Mouse (Mus musculus) myocyte (in vitro differentiated cells): ENCODE data around the gene Wdr64. TPM values are rescaled to one million over a fixed set of nuclear protein-coding genes. Genes with fewer than 3 reads are reported as not detected.

Experiments used
- H3K27me3 ChIP-seq: one replicate; pipeline ENCODE4 v1.6.1; 2011; ENCODE audit not compliant: control insufficient read depth, insufficient read depth, insufficient read length
- H3K36me3 ChIP-seq: one replicate; pipeline ENCODE4 v1.6.1; 2011; ENCODE audit not compliant: control insufficient read depth, insufficient read depth
- H3K4me2 ChIP-seq: one replicate; pipeline ENCODE4 v1.6.1; 2011; ENCODE audit warnings: low read depth, control low read depth
- H3K4me3 ChIP-seq: one replicate; pipeline ENCODE4 v1.5.1; 2011; ENCODE audit warnings: mild to moderate bottlenecking, control low read depth, moderate library complexity
- H3K79me2 ChIP-seq: one replicate; pipeline ENCODE4 v1.6.1; 2011; ENCODE audit not compliant: control insufficient read depth, insufficient read depth
- H3ac ChIP-seq: one replicate; pipeline ENCODE4 v1.6.1; 2011; ENCODE audit not compliant: control insufficient read depth, insufficient read length
- CEBPB ChIP-seq: IDR thresholded peaks from 2 replicates; pipeline ENCODE4 v1.6.1; 2011; ENCODE audit warnings: mild to moderate bottlenecking, moderate library complexity; ENCODE audit not compliant: poor library complexity, insufficient read depth, severe bottlenecking
- E2F4 ChIP-seq: IDR thresholded peaks from one replicate; pipeline ENCODE4 v1.6.1; 2011; ENCODE audit warnings: mild to moderate bottlenecking, control low read depth, moderate library complexity; ENCODE audit not compliant: insufficient read depth
- MAX ChIP-seq: IDR thresholded peaks from one replicate; pipeline ENCODE4 v1.6.1; 2011; ENCODE audit warnings: low read depth, mild to moderate bottlenecking, control low read depth
- MYOD1 ChIP-seq, 3 experiments: IDR thresholded peaks; one replicate each; pipeline ENCODE4 v1.6.1; 2011; ENCODE audit warnings: control low read depth in 2 of 3, low read depth in 2 of 3, mild to moderate bottlenecking in 2 of 3, moderate library complexity in 1 of 3; ENCODE audit not compliant: insufficient read length in 2 of 3, control insufficient read depth in 1 of 3
- MYOG ChIP-seq, 3 experiments: IDR thresholded peaks; one replicate each; pipeline ENCODE4 v1.6.1; 2011; ENCODE audit warnings: control low read depth in 2 of 3, low read depth in 2 of 3, mild to moderate bottlenecking in 2 of 3; ENCODE audit not compliant: insufficient read length in 2 of 3, control insufficient read depth in 1 of 3, insufficient read depth in 1 of 3
- POLR2A ChIP-seq: IDR thresholded peaks from one replicate; pipeline ENCODE4 v1.6.1; 2011; ENCODE audit warnings: low read depth, mild to moderate bottlenecking, control low read depth, moderate library complexity; ENCODE audit not compliant: insufficient read length
- POLR2AphosphoS2 ChIP-seq: IDR thresholded peaks from one replicate; pipeline ENCODE4 v1.6.1; 2011; ENCODE audit warnings: low read depth, control low read depth; ENCODE audit not compliant: insufficient read length
- REST ChIP-seq: IDR thresholded peaks from one replicate; pipeline ENCODE4 v1.6.1; 2011; ENCODE audit warnings: mild to moderate bottlenecking, control low read depth, moderate library complexity; ENCODE audit not compliant: insufficient read depth, insufficient read length
- SRF ChIP-seq: IDR thresholded peaks from one replicate; pipeline ENCODE4 v1.6.1; 2011; ENCODE audit warnings: low read depth; ENCODE audit not compliant: control insufficient read depth, insufficient read length
- TCF12 ChIP-seq: IDR thresholded peaks from one replicate; pipeline ENCODE4 v1.6.1; 2011; ENCODE audit warnings: mild to moderate bottlenecking, control low read depth; ENCODE audit not compliant: poor library complexity, insufficient read depth, severe bottlenecking
- TCF3 ChIP-seq: IDR thresholded peaks from one replicate; pipeline ENCODE4 v1.6.1; 2011; ENCODE audit warnings: low read depth, control low read depth; ENCODE audit not compliant: insufficient read length
- USF1 ChIP-seq: IDR thresholded peaks from one replicate; pipeline ENCODE4 v1.6.1; 2011; ENCODE audit warnings: low read depth, mild to moderate bottlenecking, control low read depth, moderate library complexity
- polyA plus RNA-seq: library from polyadenylated mRNA; unstranded; fragments of >200 nt; fragmentation: generic; extraction: Trizol; gene quantifications from one replicate; pipeline ENCODE4 v1.2.1, GENCODE M21; 2012; ENCODE audit warnings: missing spikeins

The Wdr64 gene
- polyA plus RNA-seq: not detected

DNA sequence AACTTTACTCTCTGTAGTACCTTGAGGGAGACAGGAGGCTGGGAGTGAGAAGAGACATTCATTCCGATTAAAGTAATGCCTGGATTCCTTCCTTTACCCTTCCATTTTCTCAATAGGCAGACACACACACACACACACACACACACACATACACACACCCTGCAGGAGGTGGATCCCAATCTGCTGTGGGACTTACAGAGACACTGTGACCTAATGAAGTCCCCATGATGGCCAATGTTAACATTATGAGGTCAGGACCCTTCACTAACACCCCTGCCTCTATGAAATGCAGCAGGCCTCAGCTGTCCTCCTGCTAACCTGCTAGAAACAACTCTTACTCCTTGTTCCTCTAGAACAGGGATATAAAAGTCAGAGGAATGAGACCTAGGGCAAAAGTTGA, at the start of gene Wdr64:
Gene Wdr64, plus strand, starts transcription at position 301 of the 400 bp plus-strand sequence.
- Histone ChIP-seq H3K4me3 (no peak within 1 kb of the TSS), H3K27me3 (no peaks in the 10 kb centered on the region), H3K79me2 (no peaks in the 10 kb centered on the region), H3K4me2 (no peak within 1 kb of the TSS), H3K36me3 (no peaks in the 10 kb centered on the region), H3ac (no peak within 1 kb of the TSS)
- no peak for TF ChIP-seq POLR2A

DNA sequence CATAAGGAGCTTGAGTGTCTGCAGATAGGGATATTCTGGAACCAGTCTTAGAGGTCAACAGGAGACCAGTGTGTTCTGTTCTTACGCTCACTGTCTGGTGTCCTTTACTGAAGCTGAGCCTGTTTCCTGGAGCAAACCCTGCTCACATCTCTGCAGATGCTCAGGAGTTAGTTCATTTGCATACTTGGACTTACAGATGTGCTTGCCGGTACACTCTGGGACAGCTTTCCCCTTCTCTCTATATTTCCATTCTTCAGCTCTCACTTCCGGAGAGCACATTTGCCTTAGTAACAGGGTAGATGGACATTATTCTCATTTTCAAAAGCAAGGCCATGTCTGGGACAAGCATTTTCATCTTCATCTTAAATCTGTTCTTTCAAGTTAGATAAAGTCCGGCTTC, 49.8 kb upstream of the Wdr64 start:
- H3K4me3 ChIP-seq: no peak overlapping the region
- no peak overlapping the region for H3K4me2 ChIP-seq
- TF ChIP-seq E2F4: no peak
- TF ChIP-seq REST: no peak
- no peak for TF ChIP-seq POLR2A
- no peak for TF ChIP-seq SRF
- no peak for TF ChIP-seq USF1
- no peak for TF ChIP-seq TCF3
- TF ChIP-seq CEBPB: no peak
- no peak for TF ChIP-seq MYOD1 (IDR thresholded peaks at IDR 0.05; ENCODE audit: control insufficient read depth in 1 of 3, insufficient read length in 2 of 3, low read depth in 2 of 3)
- no peak for TF ChIP-seq MYOG (IDR thresholded peaks at IDR 0.05; ENCODE audit: control insufficient read depth in 1 of 3, insufficient read depth in 1 of 3, insufficient read length in 2 of 3, low read depth in 2 of 3)
- TF ChIP-seq POLR2AphosphoS2: no peak
- no peak for TF ChIP-seq MAX
- TF ChIP-seq TCF12: no peak
- H3ac ChIP-seq: no peak overlapping the region
- H3K79me2 ChIP-seq: no peaks in the 10 kb centered on the region
- H3K27me3 ChIP-seq: no peaks in the 10 kb centered on the region
- H3K36me3 ChIP-seq: no peaks in the 10 kb centered on the region

DNA sequence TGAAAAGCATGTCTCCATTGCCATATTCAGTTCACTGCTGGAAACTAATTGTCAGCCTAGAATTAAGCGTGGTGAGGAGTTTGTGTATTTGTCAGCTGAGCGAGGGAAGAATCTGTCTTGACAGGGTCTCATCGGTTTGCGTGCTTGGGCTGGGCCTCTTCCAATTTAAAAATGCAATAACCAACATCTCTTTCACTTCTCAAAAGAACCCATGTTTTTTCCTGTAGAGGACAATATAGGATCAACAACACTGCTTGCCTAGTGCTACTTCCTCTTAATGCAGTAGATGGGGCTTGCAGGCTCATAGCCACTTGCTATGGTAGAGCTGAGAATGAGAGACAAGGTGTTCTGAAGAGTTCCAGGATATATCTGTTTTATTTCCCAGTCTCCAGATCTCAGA, 38.5 kb upstream of the Wdr64 start:
- H3K79me2 ChIP-seq: no peaks in the 10 kb centered on the region
- H3ac ChIP-seq: no peak overlapping the region
- H3K27me3 ChIP-seq: no peaks in the 10 kb centered on the region
- no peak overlapping the region for H3K4me3 ChIP-seq
- H3K4me2 ChIP-seq: no peak overlapping the region
- TF ChIP-seq MYOD1 (IDR thresholded peaks at IDR 0.05; ENCODE audit: control insufficient read depth in 1 of 3, insufficient read length in 2 of 3, low read depth in 2 of 3) (no peak), E2F4 (no peak)
- no peaks in the 10 kb centered on the region for H3K36me3 ChIP-seq

DNA sequence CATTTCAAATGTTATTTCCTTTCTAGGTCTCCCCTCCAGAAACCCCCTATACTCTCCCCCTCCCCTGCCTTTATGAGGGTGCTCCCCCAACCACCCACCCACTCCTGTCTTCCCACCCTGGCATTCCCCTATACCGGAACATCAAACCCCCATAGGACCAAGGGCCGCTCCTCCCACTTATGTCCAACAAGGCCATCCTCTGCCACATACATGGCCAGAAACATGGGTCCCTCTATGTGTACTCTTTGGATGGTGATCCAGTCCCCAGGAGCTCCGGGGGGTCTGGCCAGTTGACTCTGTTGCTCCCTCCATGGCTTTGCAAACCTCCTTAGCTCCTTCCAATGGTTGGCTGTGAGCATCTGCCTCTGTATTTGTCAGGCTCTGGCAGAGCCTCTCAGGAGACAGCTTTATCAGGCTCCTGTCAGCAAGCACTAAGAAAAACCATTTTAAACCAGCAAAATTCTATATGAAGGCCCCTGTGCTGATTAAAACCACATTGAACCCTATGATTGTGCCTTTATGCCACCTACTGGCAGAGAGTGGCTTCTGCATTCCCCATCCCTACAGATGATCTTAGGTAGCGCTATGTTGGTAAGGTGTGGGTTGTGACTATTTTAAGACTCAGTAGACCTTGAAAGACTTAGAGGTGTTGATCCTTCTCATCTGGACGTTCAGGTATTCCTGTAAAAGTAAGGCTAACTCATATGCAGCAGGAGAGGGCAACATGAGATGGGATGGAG, 29.6 kb upstream of the Wdr64 start:
- TF ChIP-seq SRF: no peak
- no peak for TF ChIP-seq USF1
- TF ChIP-seq TCF12: no peak
- TF ChIP-seq TCF3: no peak

GRCm38 (mm10) chr1:175669456-175669855, 28.9 kb upstream of the Wdr64 start:
- Histone ChIP-seq H3ac (no peak overlapping the region), H3K4me3 (no peak overlapping the region), H3K79me2 (no peaks in the 10 kb centered on the region), H3K27me3 (no peaks in the 10 kb centered on the region), H3K4me2 (no peak overlapping the region), H3K36me3 (no peaks in the 10 kb centered on the region)
- TF ChIP-seq REST (no peak), TCF12 (no peak), E2F4 (no peak), MAX (no peak), POLR2AphosphoS2 (no peak), POLR2A (no peak), MYOD1 (IDR thresholded peaks at IDR 0.05; ENCODE audit: control insufficient read depth in 1 of 3, insufficient read length in 2 of 3, low read depth in 2 of 3) (no peak), MYOG (IDR thresholded peaks at IDR 0.05; ENCODE audit: control insufficient read depth in 1 of 3, insufficient read depth in 1 of 3, insufficient read length in 2 of 3, low read depth in 2 of 3) (no peak), CEBPB (no peak), TCF3 (no peak), USF1 (no peak), SRF (no peak)

More for the DNA sequence above, 29.6 kb upstream of the Wdr64 start:
- no peak overlapping the region for H3K4me3 ChIP-seq
- no peak overlapping the region for H3K4me2 ChIP-seq
- no peaks in the 10 kb centered on the region for H3K79me2 ChIP-seq
- H3ac ChIP-seq: no peak overlapping the region
- no peaks in the 10 kb centered on the region for H3K27me3 ChIP-seq
- no peaks in the 10 kb centered on the region for H3K36me3 ChIP-seq
